Mouse (Mus musculus) intestine, embryonic 16.5 days (tissue): Measurements from ENCODE around the gene Lima1. TPM values are rescaled to one million over a fixed set of nuclear protein-coding genes. Genes with fewer than 3 reads are reported as not detected.
"Not testable (repeated sequence)": the region's sequence is repeated elsewhere in the genome, so short reads cannot be mapped to it uniquely, and the experiment has no call there.

Experiments
- ATAC-seq: fragments of 200-750 bp; cut with Nextera tagmentation; 2 replicates; pipeline ENCODE4 v1.8.0; 2017; ENCODE audit warnings: moderate TSS enrichment, moderate library complexity
- H3K27ac ChIP-seq: fragments of 300-500 bp; sonication (generic); 2 replicates; pipeline ENCODE4 v1.5.1; 2014; ENCODE audit warnings: mild to moderate bottlenecking, low read length
- H3K27me3 ChIP-seq: fragments of 300-500 bp; sonication (generic); replicated peaks from 2 replicates; pipeline ENCODE4 v1.6.1; 2014; ENCODE audit warnings: low read length, control low read depth, mixed read lengths; ENCODE audit not compliant: control insufficient read depth, insufficient read depth
- H3K36me3 ChIP-seq: fragments of 300-500 bp; sonication (generic); 2 replicates; pipeline ENCODE4 v1.6.1; 2014; ENCODE audit warnings: low read length, control low read depth; ENCODE audit not compliant: control insufficient read depth, insufficient read depth
- H3K4me1 ChIP-seq: fragments of 300-500 bp; sonication (generic); 2 replicates; pipeline ENCODE4 v1.6.1; 2014; ENCODE audit warnings: low read length, control low read depth, mixed read lengths; ENCODE audit not compliant: control insufficient read depth, insufficient read depth
- H3K4me2 ChIP-seq: fragments of 300-500 bp; sonication (generic); 2 replicates; pipeline ENCODE4 v1.6.1; 2014; ENCODE audit warnings: low read depth, low read length, control low read depth
- H3K4me3 ChIP-seq: fragments of 300-500 bp; sonication (generic); 2 replicates; pipeline ENCODE4 v1.5.1; 2014; ENCODE audit warnings: mild to moderate bottlenecking, low read length
- H3K9ac ChIP-seq: fragments of 300-500 bp; sonication (generic); 2 replicates; pipeline ENCODE4 v1.6.1; 2014; ENCODE audit warnings: low read depth, low read length
- H3K9me3 ChIP-seq: fragments of 300-500 bp; sonication (generic); 2 replicates; pipeline ENCODE4 v1.6.1; 2016; ENCODE audit warnings: low read length, control low read depth; ENCODE audit not compliant: control insufficient read depth
- WGBS: fragments of 180-500 bp; shearing (Covaris S2); extraction: QIAGEN DNeasy Blood & Tissue Kit; methylation state at CpG from one replicate; pipeline ENCODE4 v1.1.7; 2014; 5-methylcytosine and 5-hydroxymethylcytosine counted together
- polyA plus RNA-seq: library from polyadenylated mRNA; unstranded; fragments of >200 nt; fragmentation: Nextera tagmentation; extraction: Ambion mirVana; gene quantifications from 2 replicates; pipeline ENCODE4 v1.2.1, GENCODE M21; 2015

Gene Lima1
- polyA plus RNA-seq, 1 experiment from 2014 or later = 105 TPM

DNA sequence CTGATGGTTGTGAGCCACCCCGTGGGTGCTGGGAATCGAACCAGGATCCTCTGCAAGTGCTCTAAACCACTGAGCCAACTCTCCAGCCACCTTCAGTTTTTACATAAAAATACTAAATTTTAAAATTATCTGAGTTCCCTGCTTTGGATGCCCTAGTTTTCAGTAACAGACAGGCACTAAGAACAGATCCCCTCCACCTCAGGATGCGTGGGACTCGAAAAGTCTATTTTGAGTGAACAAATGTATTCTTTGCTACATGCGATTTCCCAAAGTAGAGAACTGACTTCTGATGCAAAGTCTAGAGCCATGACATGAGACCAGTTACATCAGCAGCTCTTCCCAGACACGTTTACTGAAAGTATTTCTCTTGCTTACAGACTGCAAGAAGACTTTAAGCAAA, 84.8 kb downstream of the Lima1 start:
- peaks cover 21% of the 10 kb centered on the region for H3K36me3 ChIP-seq
- H3K9me3 ChIP-seq = no peaks in the 10 kb centered on the region
- no peak for ATAC-seq
- no peaks in the 10 kb centered on the region for H3K27me3 ChIP-seq
- no peak overlapping the region for H3K4me2 ChIP-seq
- 93% methylated on average over 6 of the region's 6 CpGs for WGBS
- no peak overlapping the region for H3K27ac ChIP-seq
- no peak overlapping the region for H3K9ac ChIP-seq
- H3K4me1 ChIP-seq = no peaks in the 10 kb centered on the region
- no peak overlapping the region for H3K4me3 ChIP-seq

DNA sequence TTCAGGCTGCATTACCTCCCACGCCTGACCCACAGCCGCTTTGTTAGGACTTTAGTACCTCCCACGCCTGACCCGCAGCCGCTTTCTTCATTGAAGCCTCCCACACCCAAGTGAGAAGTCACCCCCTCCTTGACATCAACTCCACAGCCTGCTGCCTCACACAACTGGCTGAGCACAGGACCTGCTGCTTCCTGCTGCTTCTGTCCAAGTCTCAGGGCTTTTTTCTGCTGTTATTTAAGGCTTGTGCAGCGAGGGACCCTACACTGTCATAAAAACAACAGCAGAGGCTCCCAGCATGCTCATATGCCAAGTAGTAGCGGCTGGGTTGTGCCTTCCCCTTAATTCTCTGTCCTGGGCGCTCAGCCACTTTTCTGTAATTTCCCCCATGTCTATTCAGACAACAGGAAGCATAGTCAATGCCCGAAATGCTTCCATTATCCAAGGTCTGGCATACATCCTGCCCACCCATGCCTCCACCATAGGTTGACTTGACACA, 87.6 kb downstream of the Lima1 start:
- no peak overlapping the region for H3K4me2 ChIP-seq
- no peaks in the 10 kb centered on the region for H3K9me3 ChIP-seq
- no peaks in the 10 kb centered on the region for H3K4me1 ChIP-seq
- ATAC-seq = no peak
- H3K36me3 ChIP-seq = peaks cover 19% of the 10 kb centered on the region
- H3K27ac ChIP-seq = no peak overlapping the region
- WGBS = 67% methylated on average over 9 of the region's 9 CpGs
- H3K4me3 ChIP-seq = no peak overlapping the region
- no peaks in the 10 kb centered on the region for H3K27me3 ChIP-seq
- no peak overlapping the region for H3K9ac ChIP-seq

DNA sequence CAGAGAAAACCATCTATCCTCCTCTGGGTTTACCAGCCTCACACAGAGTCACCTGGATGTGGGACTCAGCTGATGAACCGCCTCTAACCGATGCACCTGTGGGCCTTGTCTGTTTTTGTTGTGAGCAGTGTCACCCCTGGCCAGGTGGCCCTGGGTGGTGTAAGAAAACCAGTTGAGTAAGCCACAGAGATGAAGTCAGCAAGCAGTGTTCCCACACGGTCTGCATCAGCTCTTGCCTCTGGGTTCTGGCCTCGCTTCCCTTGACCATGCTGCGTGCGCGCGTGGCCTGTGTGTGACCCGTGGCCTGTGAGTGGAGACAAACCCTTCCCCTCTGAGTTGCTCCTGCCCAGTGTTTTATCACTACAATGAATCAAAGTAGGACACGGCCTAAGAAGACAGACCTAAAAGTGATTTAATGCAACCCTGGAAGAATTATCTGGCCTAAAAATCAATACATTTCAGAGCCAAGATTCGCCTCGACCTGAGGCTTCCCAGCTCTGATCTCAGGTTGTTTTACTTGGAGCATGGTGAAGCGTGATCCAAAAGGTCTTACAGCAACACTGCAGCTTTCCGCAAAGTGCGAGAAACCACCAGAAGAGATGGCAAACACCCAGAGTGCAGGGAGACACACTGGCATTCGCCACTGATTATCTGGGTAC, 96.5 kb downstream of the Lima1 start:
- ATAC-seq = no peak
- Histone ChIP-seq H3K4me2 (no peak overlapping the region), H3K27me3 (no peaks in the 10 kb centered on the region), H3K36me3 (peaks cover 23% of the 10 kb centered on the region), H3K9ac (no peak overlapping the region), H3K4me1 (no peaks in the 10 kb centered on the region), H3K27ac (no peak overlapping the region), H3K4me3 (no peak overlapping the region), H3K9me3 (no peaks in the 10 kb centered on the region)
- 88% methylated on average over 16 of the region's 16 CpGs for WGBS

DNA sequence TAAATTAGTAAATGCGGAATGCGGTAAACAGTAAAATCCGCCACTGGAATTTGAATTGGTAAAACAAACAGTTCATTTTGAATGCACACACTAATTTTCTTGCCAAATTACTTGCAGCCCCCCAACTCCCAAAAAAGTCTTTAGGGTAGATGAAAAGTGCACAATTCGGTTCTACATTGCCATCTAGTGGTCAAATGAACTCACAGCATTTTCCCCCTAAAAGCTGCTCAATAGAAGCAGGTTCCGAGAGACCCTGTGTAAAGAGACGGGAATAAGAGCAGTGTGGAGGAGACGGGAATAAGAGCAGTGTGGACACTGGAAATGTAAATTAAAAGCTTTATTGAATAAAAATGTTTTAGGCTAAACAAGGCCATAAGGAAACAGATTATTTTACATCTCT, 97.1 kb downstream of the Lima1 start:
- H3K9ac ChIP-seq = no peak overlapping the region
- ATAC-seq = no peak
- H3K9me3 ChIP-seq = no peaks in the 10 kb centered on the region
- no peaks in the 10 kb centered on the region for H3K27me3 ChIP-seq
- H3K27ac ChIP-seq = no peak overlapping the region
- WGBS = 32% methylated on average over 7 of the region's 7 CpGs
- H3K36me3 ChIP-seq = peaks cover 16% of the 10 kb centered on the region
- H3K4me1 ChIP-seq = 0 out of 2 replicates have a peak, but pooled peaks cover under 1% of the 10 kb centered on the region
- no peak overlapping the region for H3K4me3 ChIP-seq
- H3K4me2 ChIP-seq = no peak overlapping the region

DNA sequence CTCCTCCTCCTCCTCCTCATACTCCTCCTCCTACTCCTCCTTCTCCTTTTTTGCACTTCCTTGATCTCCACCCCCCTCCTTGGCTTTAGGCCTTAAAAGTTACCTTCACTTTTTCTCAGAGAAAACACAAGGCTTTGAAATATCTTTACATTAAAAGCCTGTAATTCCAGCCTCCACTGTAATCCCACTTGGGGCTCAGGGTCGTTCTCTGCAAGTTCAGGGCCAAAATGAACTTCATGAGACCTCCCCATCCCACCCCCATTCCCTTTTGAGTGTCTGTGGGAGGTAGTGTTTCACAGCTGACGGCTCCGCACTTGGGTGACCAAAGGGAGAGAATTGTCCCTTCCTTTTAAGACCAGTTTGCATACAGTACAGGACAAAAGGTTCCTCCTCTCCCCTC, 102.3 kb downstream of the Lima1 start:
- H3K4me3 ChIP-seq = no peak overlapping the region
- H3K9ac ChIP-seq = no peak overlapping the region
- H3K36me3 ChIP-seq = 0 out of 2 replicates have a peak, but pooled peaks cover 4% of the 10 kb centered on the region
- ATAC-seq = no peak
- H3K4me2 ChIP-seq = peak overlapping the region; percentile 86
- peak overlapping the region; percentile 70 for H3K27ac ChIP-seq
- 32% methylated on average over 3 of the region's 3 CpGs for WGBS
- H3K9me3 ChIP-seq = no peaks in the 10 kb centered on the region
- peaks cover 14% of the 10 kb centered on the region for H3K4me1 ChIP-seq
- no peaks in the 10 kb centered on the region for H3K27me3 ChIP-seq

DNA sequence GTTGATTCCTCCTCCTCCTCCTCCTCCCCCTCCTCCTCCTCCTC, 102.6 kb downstream of the Lima1 start, which contains the start of gene Cers5:
Cers5 (minus strand) TSS at position 5 of the 44 bp plus-strand sequence.
- peak within 1 kb of the TSS; percentile 85 for H3K9ac ChIP-seq
- peak within 1 kb of the TSS; percentile 85 for H3K4me3 ChIP-seq
- ATAC-seq, H3K9me3 ChIP-seq, H3K36me3 ChIP-seq, H3K27me3 ChIP-seq: not testable (repeated sequence)
- H3K4me2 ChIP-seq = peak within 1 kb of the TSS; percentile 86
- peaks cover 14% of the 10 kb centered on the region for H3K4me1 ChIP-seq
- peak within 1 kb of the TSS; percentile 93 for H3K27ac ChIP-seq

DNA sequence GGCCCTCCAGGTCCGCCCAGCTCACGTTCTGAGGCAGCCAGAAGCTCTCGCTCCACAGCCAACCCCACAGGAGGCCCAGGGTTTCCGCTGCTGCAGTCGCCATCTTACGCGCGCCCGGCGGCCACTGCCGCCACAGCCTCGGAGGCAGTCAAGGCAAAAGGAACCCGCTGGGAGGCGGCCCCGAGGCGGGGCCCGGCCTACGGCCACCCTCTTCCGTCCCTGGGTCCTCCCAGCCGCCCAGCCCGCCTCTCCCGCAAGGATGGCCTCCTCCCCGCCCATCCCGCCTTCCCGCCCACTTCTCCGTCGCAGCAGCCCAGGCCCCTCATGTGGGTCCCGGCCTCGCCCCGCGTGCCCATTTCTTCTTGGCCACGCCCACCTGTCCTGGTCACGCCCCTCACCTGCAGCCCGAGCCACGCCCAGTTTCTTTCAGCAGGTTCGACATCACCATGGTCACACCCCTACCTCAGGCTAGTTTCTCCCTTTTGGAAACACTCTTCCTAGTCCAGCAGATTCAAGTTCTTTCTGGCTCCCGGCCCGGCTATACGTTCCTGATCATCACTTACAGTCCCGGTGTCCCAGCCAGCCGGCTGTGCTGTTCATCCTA, 102.9 kb downstream of the Lima1 start:
- WGBS = under 1% methylated on average over 41 of the region's 41 CpGs
- no peaks in the 10 kb centered on the region for H3K36me3 ChIP-seq

DNA sequence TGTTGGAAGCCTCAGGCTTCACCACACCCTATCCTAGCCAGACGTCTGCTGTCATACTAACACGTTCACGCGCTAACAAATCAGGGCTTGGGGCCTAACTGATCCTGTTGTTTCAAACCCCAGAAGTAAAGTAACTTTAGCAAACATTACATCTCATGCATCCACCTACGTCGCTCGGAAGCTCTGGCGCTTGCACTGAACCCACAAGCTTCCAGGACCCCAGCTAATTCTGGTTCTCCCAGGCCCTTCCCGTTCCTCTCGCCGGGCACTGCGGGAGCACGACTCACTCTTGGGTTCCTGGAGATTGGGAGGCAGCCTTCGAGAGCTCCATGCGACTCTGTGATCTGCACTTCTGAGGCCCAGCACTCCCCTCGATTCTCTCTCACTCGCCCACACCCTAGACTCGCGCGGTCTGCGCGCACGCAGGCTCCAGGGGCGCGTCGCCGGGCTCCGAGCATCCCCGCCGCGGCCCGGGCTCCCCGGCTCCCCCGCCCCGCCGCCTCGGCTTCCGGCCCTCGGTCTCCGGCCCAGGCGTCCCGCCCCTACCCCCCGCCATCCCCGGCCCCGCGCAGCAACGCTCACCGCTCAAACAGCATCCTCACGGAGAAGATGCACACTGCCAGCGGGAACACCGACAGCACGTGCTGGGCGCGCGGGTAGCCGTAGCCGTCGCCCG, 103.5 kb downstream of the Lima1 start:
- H3K36me3 ChIP-seq = no peaks in the 10 kb centered on the region
- H3K9me3 ChIP-seq = no peaks in the 10 kb centered on the region
- H3K27me3 ChIP-seq = no peaks in the 10 kb centered on the region
- H3K4me1 ChIP-seq = peaks cover 14% of the 10 kb centered on the region
- peak overlapping the region; percentile 85 for H3K9ac ChIP-seq
- under 1% methylated on average over 59 of the region's 59 CpGs for WGBS
- peak; percentile 66 for ATAC-seq
- H3K4me2 ChIP-seq = peak overlapping the region; percentile 86
- H3K4me3 ChIP-seq = peak overlapping the region; percentile 85
- H3K27ac ChIP-seq = peak overlapping the region; percentile 93

More for the DNA sequence above, 102.9 kb downstream of the Lima1 start:
- peak overlapping the region; percentile 93 for H3K27ac ChIP-seq
- peak overlapping the region; percentile 86 for H3K4me2 ChIP-seq
- H3K9me3 ChIP-seq = no peaks in the 10 kb centered on the region
- peaks cover 14% of the 10 kb centered on the region for H3K4me1 ChIP-seq
- peak; percentile 97 for ATAC-seq
- H3K9ac ChIP-seq = peak overlapping the region; percentile 85
- no peaks in the 10 kb centered on the region for H3K27me3 ChIP-seq
- peak overlapping the region; percentile 85 for H3K4me3 ChIP-seq

DNA sequence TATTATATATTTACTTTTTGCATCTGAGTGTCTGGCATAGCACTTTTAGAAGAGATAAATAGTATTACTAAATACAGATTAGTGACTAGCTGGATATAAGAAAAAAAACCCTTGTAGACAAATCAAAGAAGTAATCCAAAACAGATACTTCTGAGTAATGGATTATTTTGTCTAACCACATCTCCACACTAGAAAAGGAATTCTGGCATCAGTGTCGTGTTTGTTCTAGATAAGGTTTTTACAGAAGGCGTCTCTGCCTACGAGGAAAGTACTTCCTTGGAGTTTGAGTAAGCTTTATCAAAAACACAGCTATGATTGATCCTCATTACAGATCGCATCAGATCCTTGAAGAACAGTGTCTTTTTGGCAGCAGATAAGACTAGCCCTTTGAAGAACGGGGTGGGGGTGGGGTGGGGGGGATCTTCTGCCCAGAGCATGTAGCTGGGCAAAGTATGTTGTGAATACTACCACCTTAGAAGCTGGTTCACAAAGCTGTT, 104.2 kb downstream of the Lima1 start:
- H3K4me3 ChIP-seq = peak overlapping the region; percentile 85
- no peak for ATAC-seq
- H3K9ac ChIP-seq = peak overlapping the region; percentile 85
- peaks cover 14% of the 10 kb centered on the region for H3K4me1 ChIP-seq
- H3K36me3 ChIP-seq = no peaks in the 10 kb centered on the region
- no peaks in the 10 kb centered on the region for H3K27me3 ChIP-seq
- H3K27ac ChIP-seq = peak overlapping the region; percentile 93; the same call in 1 of the 2 replicates
- 10% methylated on average over 5 of the region's 5 CpGs for WGBS
- peak overlapping the region; percentile 86 for H3K4me2 ChIP-seq
- no peaks in the 10 kb centered on the region for H3K9me3 ChIP-seq
